Comparison of ENCODE assay signal across 29 mouse cellular contexts in genomic region chr11:22669267-22669666, GRCm38 (mm10).
A peak's percentile ranks its signal among the peaks of the same experiment; 100 is the strongest.
DNase-seq lines count a peak whose midpoint lies in the region; ATAC-seq and TF ChIP-seq lines count a peak whose summit lies in the region.
"Had no signal": no experiment of that assay in that cellular context is flagged by ENCODE, and none has a peak within 500 bp of the region (broad histone marks: within the 10 kb centered on the region; RNA-seq: fewer than 3 reads in every experiment).

No protein-coding gene starts in this region.

- H3K79me2 ChIP-seq in CH12.LX (replicated peaks; ENCODE audit: control insufficient read depth, extremely low read depth, insufficient read depth, poor library complexity, severe bottlenecking), result no peaks in the 10 kb centered on the region

- H3K27me3 ChIP-seq in lung, postnatal 0 days (replicated peaks; ENCODE audit: insufficient read depth, low read length), result no peaks in the 10 kb centered on the region
- no peaks in the 10 kb centered on the region for H3K27me3 ChIP-seq in CH12.LX (replicated peaks)
- H3K27me3 ChIP-seq: forebrain, embryonic 12.5 days; limb, embryonic 15.5 days; liver, embryonic 13.5 days; midbrain, embryonic 15.5 days; Patski had no signal

- H3K9ac ChIP-seq in lung, postnatal 0 days (replicated peaks; ENCODE audit: low read depth), result no peak overlapping the region
- H3K9ac ChIP-seq in CH12.LX (ENCODE audit: insufficient read depth, low read depth), result no peak overlapping the region
- H3K9ac ChIP-seq: forebrain, embryonic 12.5 days; forebrain, postnatal 0 days; hindbrain, embryonic 14.5 days; limb, embryonic 15.5 days; liver, embryonic 13.5 days; midbrain, embryonic 15.5 days had no signal

- H3K4me1 ChIP-seq in lung, postnatal 0 days (ENCODE audit: insufficient read depth, low read depth, low read length), result no peaks in the 10 kb centered on the region
- peaks cover 8 to 59% of the 10 kb centered on the region in 2 experiments for H3K4me1 ChIP-seq in CH12.LX (ENCODE audit: control insufficient read depth in 1 of 2, insufficient read depth in 2 of 2)
- H3K4me1 ChIP-seq: liver, embryonic 13.5 days had no signal

- intact Hi-C loops in heart, postnatal 14 days (cut with DNase I), result no loop called here

- peak; percentile 57 for DNase-seq in lung, postnatal 0 days (ENCODE audit: low spot score)
- DNase-seq in lung, postnatal 10 days, result no peak
- DNase-seq in CH12.LX (ENCODE audit: extremely low read depth), result peak; percentile 39
- peak; percentile 16 for DNase-seq in fat pad, adult 2 months (ENCODE audit: extremely low read depth, low read depth, low spot score)
- no peak for DNase-seq in heart, postnatal 14 days
- DNase-seq in gastrocnemius, postnatal 10 days, result no peak
- no peak for DNase-seq in gastrocnemius, postnatal 4 days (ENCODE audit: low spot score in 2 of 2)
- DNase-seq: adrenal gland, postnatal 25 days; cerebellum, adult 18-20 months; cerebellum, postnatal 10 days; forebrain, postnatal 0 days; gastrocnemius, postnatal 14 days; heart, adult 18-20 months; heart, postnatal 4 days; kidney, adult 9 months; kidney, postnatal 10 days; layer of hippocampus, postnatal 36 days; liver, embryonic 13.5 days; thymus, postnatal 14 days had no signal

- H3K27ac ChIP-seq in lung, postnatal 0 days (ENCODE audit: low read length), result no peak overlapping the region
- no peak overlapping the region for H3K27ac ChIP-seq in CH12.LX (ENCODE audit: insufficient read depth, low read depth)
- H3K27ac ChIP-seq: forebrain, embryonic 12.5 days; hindbrain, embryonic 14.5 days; limb, embryonic 10.5 days; limb, embryonic 15.5 days; liver, embryonic 13.5 days; midbrain, embryonic 10.5 days; midbrain, embryonic 15.5 days had no signal

- no peak for TF ChIP-seq POLR2A in CH12.LX (IDR thresholded peaks at IDR 0.05; ENCODE audit: low read depth, low read length)

- no peak overlapping the region for H3K4me3 ChIP-seq in lung, postnatal 0 days (ENCODE audit: low read depth, low read length)
- H3K4me3 ChIP-seq in CH12.LX (replicated peaks in 1 of 3; ENCODE audit: low read depth in 2 of 3, low read length in 2 of 3, poor library complexity in 1 of 3), result no peak overlapping the region
- H3K4me3 ChIP-seq: erythroblast, embryonic 14.5 days; forebrain, embryonic 12.5 days; limb, embryonic 10.5 days; limb, embryonic 15.5 days; liver, embryonic 13.5 days; midbrain, embryonic 10.5 days; midbrain, embryonic 15.5 days had no signal

- no peak for TF ChIP-seq RAD21 in CH12.LX (IDR thresholded peaks at IDR 0.05; ENCODE audit: low read depth, low read length)

- peak; percentile 77 for TF ChIP-seq EP300 in lung, postnatal 0 days (IDR thresholded peaks at IDR 0.05)
- peak; percentile 62 for TF ChIP-seq EP300 in CH12.LX (IDR thresholded peaks at IDR 0.05; ENCODE audit: low read length)

- TF ChIP-seq CTCF in lung, postnatal 0 days (IDR thresholded peaks at IDR 0.05), result no peak
- TF ChIP-seq CTCF in CH12.LX (conservative IDR thresholded peaks at IDR 0.05 in 1 of 2, IDR thresholded peaks at IDR 0.05 in 1 of 2; ENCODE audit: low read depth in 2 of 2, low read length in 2 of 2), result no peak

- in situ Hi-C loops in CH12.LX (cut with MboI; ENCODE audit: low pct_ligation_motif_present, low pct_unique_long_range_greater_than_20kb, low sequenced_read_pairs), result no loop called here

- 56% methylated on average over 4 of the region's 4 CpGs for WGBS in lung, postnatal 0 days

- H3K9me3 ChIP-seq in lung, postnatal 0 days (ENCODE audit: low read length), result no peaks in the 10 kb centered on the region
- H3K9me3 ChIP-seq in CH12.LX (replicated peaks; ENCODE audit: low read length), result no peaks in the 10 kb centered on the region
- H3K9me3 ChIP-seq: forebrain, embryonic 12.5 days; limb, embryonic 10.5 days; limb, embryonic 15.5 days; liver, embryonic 13.5 days; midbrain, embryonic 10.5 days; midbrain, embryonic 15.5 days had no signal

- H3K4me2 ChIP-seq in lung, postnatal 0 days (replicated peaks; ENCODE audit: low read depth, low read length), result no peak overlapping the region
- H3K4me2 ChIP-seq in CH12.LX (ENCODE audit: insufficient read depth, low read depth, poor library complexity, severe bottlenecking), result no peak overlapping the region
- H3K4me2 ChIP-seq: forebrain, embryonic 12.5 days; heart, embryonic 11.5 days; hindbrain, embryonic 14.5 days; limb, embryonic 15.5 days; liver, embryonic 13.5 days; midbrain, embryonic 15.5 days had no signal

- ATAC-seq in lung, postnatal 0 days, result peak; percentile 71
- ATAC-seq: forebrain, postnatal 0 days; intestine, postnatal 0 days; midbrain, embryonic 15.5 days; Patski had no signal

- dilution Hi-C loops in CH12.LX (cut with MboI; ENCODE audit: extremely low pct_ligation_motif_present, extremely low pct_unique_long_range_greater_than_20kb, low sequenced_read_pairs), result no loop called here

- H3K36me3 ChIP-seq in lung, postnatal 0 days (ENCODE audit: insufficient read depth, low read length), result no peaks in the 10 kb centered on the region
- H3K36me3 ChIP-seq in CH12.LX (replicated peaks in 1 of 2; ENCODE audit: control insufficient read depth in 1 of 2, insufficient read depth in 1 of 2, low read length in 1 of 2), result no peaks in the 10 kb centered on the region
- H3K36me3 ChIP-seq: forebrain, embryonic 12.5 days; limb, embryonic 10.5 days; limb, embryonic 15.5 days; liver, embryonic 13.5 days; midbrain, embryonic 10.5 days; midbrain, embryonic 15.5 days had no signal

TF ChIP-seq in CH12.LX, 34 proteins besides CTCF, POLR2A, EP300 and RAD21:
- TF ChIP-seq CHD2 (IDR thresholded peaks at IDR 0.05; ENCODE audit: low read length) (no peak), IRF4 (IDR thresholded peaks at IDR 0.05; ENCODE audit: low read depth, low read length) (0 out of 2 replicates have a peak, but pooled peaks have one; percentile 6), PAX5 (IDR thresholded peaks at IDR 0.05; ENCODE audit: low read length) (no peak), ETS1 (conservative IDR thresholded peaks at IDR 0.05; ENCODE audit: low read depth, low read length) (peak; percentile 50), BHLHE40 (IDR thresholded peaks at IDR 0.05; ENCODE audit: low read depth, low read length) (peak; percentile 74), NELFE (IDR thresholded peaks at IDR 0.05; ENCODE audit: low read depth, low read length) (no peak), CHD1 (IDR thresholded peaks at IDR 0.05; ENCODE audit: low read depth, low read length) (no peak), RCOR1 (conservative IDR thresholded peaks at IDR 0.05; ENCODE audit: low read depth, low read length) (no peak), USF1 (IDR thresholded peaks at IDR 0.05; ENCODE audit: low read depth, low read length) (no peak), MAX (IDR thresholded peaks at IDR 0.05; ENCODE audit: low read length) (0 out of 2 replicates have a peak, but pooled peaks have one; percentile 24), SMC3 (IDR thresholded peaks at IDR 0.05; ENCODE audit: low read depth, low read length) (no peak), HCFC1 (IDR thresholded peaks at IDR 0.05; ENCODE audit: low read depth, low read length) (no peak), MAZ (IDR thresholded peaks at IDR 0.05; ENCODE audit: low read depth, low read length) (no peak), MAFK (IDR thresholded peaks at IDR 0.05; ENCODE audit: insufficient replicate concordance, low read length) (no peak), TBP (conservative IDR thresholded peaks at IDR 0.05; ENCODE audit: low read depth, low read length) (no peak), JUN (IDR thresholded peaks at IDR 0.05; ENCODE audit: insufficient read depth, low read depth, low read length) (peak; percentile 31; the same call in 1 of the 2 replicates), MYC (IDR thresholded peaks at IDR 0.05; ENCODE audit: low read depth, low read length) (no peak), JUND (conservative IDR thresholded peaks at IDR 0.05; ENCODE audit: low read depth, low read length) (0 out of 2 replicates have a peak, but pooled peaks have one; percentile 28), MEF2A (IDR thresholded peaks at IDR 0.05; ENCODE audit: borderline replicate concordance, low read depth, low read length) (peak; percentile 81), POLR2AphosphoS2 (IDR thresholded peaks at IDR 0.05; ENCODE audit: low read depth, low read length) (no peak), KAT2A (IDR thresholded peaks at IDR 0.05; ENCODE audit: insufficient replicate concordance, low read length) (no peak), UBTF (IDR thresholded peaks at IDR 0.05; ENCODE audit: low read depth, low read length) (no peak), TCF12 (IDR thresholded peaks at IDR 0.05; ENCODE audit: low read depth, low read length) (no peak), E2F4 (IDR thresholded peaks at IDR 0.05; ENCODE audit: insufficient replicate concordance, low read depth, low read length) (no peak)

Comparison
In these comparisons a context has a peak if more than half of its experiments do, and no peak if none do; other contexts are left out.
1. DNase-seq: peak in lung, postnatal 0 days (single experiment), CH12.LX (single experiment) and fat pad, adult 2 months (single experiment); none in lung, postnatal 10 days (single experiment), heart, postnatal 14 days (0 of 2), gastrocnemius, postnatal 10 days (single experiment) and gastrocnemius, postnatal 4 days (0 of 2).